Mouse (Mus musculus) gonadal fat pad, adult 2 months (tissue): Measurements from ENCODE around the gene Ccdc62. TPM values are rescaled to one million over a fixed set of nuclear protein-coding genes. Genes with fewer than 3 reads are reported as not detected.

Source experiments
- DNase-seq: peaks from one replicate; pipeline ENCODE4 v3.0.0-alpha.2; 2012; ENCODE audit warnings: low read depth
- polyA plus RNA-seq: library from polyadenylated mRNA; depleted of rRNA; stranded (reverse); fragments of >200 nt; gene quantifications from 2 replicates; pipeline ENCODE4 v1.2.3, GENCODE M21; 2012; rRNA removed

The Ccdc62 gene
- polyA plus RNA-seq: 6.1 and 8.7 TPM in 2 replicates

GRCm38 (mm10) chr5:123930508-123930989, at the start of gene Ccdc62:
TSS of gene Ccdc62 (plus strand) at chr5:123930679.
- peak; percentile 46 for DNase-seq

- DNase-seq: no peak
These were observed 49.7 kb upstream of the Ccdc62 start for GRCm38 (mm10) chr5:123880778-123881177.

DNA sequence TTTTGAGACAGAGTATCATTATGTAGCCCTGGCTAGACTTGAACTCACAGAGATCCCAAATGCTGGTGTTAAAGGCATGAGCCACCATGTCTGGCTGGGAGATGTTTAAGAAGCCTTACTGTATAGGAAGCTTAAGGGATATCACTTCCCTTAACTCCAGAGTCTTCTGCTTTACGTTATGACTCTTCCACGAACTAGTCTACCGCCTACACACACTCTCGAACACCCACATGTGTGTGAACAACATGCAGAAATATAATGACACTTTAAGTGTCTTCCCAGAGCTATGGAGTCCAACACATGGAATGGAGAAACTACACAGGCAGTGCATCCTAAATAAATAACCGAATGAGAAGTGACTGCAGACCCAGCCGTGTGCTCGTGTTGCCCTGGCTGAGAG, 46.6 kb upstream of the Ccdc62 start:
- DNase-seq: no peak

- DNase-seq: no peak
These were observed 46.1 kb upstream of the Ccdc62 start for GRCm38 (mm10) chr5:123884332-123884731.

GRCm38 (mm10) chr5:123886365-123886764, 44.1 kb upstream of the Ccdc62 start:
- DNase-seq: no peak

GRCm38 (mm10) chr5:123890312-123890711, 40.2 kb upstream of the Ccdc62 start:
- DNase-seq: no peak

DNA sequence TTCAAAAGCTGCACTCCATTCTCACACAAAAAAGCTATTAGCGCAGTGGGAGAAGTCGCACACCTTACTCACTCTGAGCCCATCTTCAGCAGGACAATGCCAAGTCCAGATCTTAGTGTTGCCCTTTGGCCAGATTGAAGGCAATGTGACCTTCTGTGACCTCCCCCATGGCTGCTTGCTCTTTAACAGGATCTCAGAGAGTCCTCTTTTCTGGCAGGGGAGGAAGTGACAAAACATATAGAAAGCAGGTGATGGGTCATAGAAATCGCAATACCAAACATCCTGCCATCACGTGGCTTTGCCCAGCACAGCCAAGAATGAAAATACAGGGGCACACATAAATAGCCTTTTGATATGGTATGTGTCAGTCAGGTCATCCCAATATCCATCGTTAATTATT, 39.5 kb upstream of the Ccdc62 start:
- DNase-seq: no peak

- no peak for DNase-seq
These were observed 38.8 kb upstream of the Ccdc62 start for GRCm38 (mm10) chr5:123891669-123892068.

DNA sequence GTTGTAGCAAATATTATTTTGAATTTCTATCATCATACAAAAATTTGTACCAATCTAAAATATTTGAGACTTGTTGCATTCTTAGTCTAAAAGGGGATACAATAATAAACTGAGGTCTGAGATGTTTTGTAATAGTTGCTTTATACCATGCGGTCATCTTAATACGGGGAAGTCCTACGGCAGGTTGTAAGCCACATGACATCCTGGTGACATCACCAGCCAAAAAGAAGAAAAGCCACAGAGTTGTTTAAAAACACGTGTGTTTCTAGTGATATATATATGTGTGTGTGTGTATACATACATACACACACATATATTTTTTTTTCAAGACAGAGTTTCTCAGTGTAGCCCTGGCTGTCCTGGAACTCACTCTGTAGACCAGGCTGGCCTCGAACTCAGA, 37.0 kb upstream of the Ccdc62 start:
- no peak for DNase-seq

DNA sequence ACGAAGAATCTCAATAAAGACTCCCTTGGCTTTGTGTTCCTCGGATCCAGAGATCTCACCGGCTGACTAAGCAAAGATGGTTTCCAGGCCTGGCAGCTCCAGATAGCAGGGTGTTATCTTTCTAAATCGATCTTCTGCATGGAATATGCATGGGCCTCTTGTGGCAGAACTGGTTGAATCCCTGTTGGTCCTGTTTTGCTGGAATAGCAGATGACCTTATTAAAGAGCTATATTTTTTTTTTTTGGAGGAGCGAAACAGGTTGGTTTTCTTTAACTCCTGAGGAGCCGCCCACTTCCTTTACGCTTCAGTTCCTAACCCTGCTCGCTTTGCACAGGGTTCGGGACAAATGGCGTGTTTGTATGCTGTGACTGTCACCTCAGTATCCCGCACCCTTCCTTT, 34.1 kb upstream of the Ccdc62 start:
- DNase-seq: peak; percentile 64

- DNase-seq: no peak
These were observed 33.1 kb upstream of the Ccdc62 start for GRCm38 (mm10) chr5:123897352-123897751.

DNA sequence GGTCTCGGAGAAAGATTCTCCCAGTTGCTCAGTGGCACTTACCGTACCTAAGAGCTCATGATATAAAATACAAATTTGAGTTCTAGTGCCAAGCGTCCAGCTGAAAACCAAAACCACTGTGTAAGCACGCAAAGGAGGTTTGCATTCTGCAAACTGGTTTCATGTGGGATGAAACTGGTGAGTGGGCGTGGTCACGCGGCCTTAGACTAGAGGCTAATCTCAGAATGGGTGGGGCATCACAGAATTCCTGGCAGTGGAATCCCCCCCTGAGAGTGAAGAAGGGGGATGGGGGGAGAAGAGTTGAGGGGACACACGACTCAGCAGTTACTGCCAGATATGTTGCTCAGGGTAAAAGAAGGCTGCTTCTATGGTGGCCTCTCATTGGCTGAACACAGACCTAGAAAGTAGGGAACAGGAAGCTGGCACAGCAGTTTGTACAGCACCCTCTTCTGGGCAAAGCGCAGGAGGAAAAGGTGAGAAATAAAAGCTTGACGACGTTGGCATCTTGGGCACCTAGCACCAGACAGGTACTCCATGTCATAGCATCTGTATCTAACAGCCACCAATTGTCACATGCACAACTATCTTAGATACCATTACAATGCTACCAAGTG, 26.3 kb upstream of the Ccdc62 start:
- DNase-seq: no peak

- no peak for DNase-seq
These were observed 24.1 kb upstream of the Ccdc62 start for GRCm38 (mm10) chr5:123906146-123906975.

GRCm38 (mm10) chr5:123906976-123907630, 23.4 kb upstream of the Ccdc62 start, which contains the start of gene Denr:
TSS of gene Denr (plus strand) at chr5:123907175.
- no peak for DNase-seq

GRCm38 (mm10) chr5:123907631-123907977, 22.9 kb upstream of the Ccdc62 start:
- DNase-seq: no peak

DNA sequence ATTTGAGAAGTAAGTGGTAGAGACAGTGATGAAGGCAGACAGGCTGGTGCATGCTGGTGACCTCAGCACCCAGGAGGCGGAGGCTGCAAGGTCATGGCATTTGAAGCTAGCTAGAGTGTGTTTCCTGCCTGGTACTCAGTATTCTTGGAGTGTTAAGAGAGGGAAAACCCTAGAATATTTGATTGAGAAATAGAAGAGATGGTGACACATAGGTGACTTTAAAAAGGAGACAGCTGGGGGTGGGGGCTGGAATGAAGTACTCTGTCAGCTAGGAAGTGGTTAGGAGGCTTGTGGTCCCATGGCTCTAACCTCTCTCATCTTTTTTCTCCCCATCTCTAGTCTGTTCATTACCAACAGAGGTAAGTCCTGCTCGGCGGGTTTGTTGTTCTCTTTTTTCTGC, 15.6 kb upstream of the Ccdc62 start:
- DNase-seq: no peak

DNA sequence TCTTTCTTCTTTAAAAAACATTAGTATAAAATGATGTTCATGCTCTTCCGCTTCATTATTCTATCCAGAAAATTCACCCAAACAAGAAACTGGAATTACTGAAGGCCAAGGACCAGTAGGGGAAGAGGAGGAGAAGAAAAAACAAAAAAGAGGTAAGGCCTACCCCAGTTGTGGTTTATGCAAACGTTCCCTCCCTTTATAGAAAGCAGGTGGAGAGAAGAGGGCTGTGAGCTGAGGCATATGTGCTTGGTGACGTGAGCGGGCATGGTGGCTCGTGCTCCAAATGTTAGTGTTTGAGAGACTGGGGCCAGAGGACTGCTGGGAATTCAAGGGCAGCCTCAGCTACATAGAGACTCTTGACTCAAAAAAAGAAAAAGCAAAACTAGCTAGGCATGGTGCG, 8.4 kb upstream of the Ccdc62 start:
- no peak for DNase-seq

DNA sequence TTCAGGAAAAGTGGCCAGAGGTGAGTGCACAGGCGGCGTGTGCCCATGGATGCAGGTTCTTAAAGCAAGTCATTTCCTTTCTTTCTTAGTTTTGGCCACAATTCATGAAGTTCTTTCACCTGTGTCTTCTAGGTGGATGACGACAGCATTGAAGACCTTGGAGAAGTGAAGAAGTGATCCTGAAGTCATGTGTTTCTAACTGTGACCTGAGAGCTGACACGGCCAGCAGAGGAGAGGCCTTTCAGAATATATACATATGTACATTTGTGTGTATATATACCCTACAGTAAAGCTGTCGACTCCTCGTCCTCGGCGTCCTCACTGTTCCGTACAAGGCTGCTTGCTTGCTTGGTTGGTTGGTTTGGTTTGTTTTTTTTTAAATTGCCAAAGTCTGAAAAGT, 3.4 kb upstream of the Ccdc62 start, which contains the start of gene Gm43518:
TSS of gene Gm43518 (plus strand) at position 301 of the 400 bp plus-strand sequence.
- DNase-seq: no peak

DNA sequence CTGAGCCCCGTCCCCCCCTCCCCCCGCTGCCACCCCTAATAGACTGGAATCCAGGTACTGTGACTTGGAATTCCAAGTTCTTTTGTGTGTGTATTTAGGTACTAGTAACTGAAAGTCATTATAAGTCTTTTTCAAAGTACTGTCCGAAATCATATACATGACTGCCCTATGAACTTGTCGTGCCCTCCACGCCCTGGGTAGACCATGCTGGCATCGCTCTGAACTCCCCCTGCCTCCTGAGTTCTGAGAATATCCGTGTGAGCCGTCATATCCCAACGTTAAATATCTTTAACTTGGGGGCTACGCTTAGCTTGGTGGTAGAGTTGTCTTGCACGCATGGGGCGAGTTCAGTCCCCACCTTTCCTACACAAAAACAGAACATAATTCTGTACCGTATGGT, 652 bp downstream of the Ccdc62 start:
- no peak for DNase-seq

GRCm38 (mm10) chr5:123932927-123933326, 2.4 kb downstream of the Ccdc62 start:
- no peak for DNase-seq

GRCm38 (mm10) chr5:123933556-123933955, 3.1 kb downstream of the Ccdc62 start:
- DNase-seq: no peak

GRCm38 (mm10) chr5:123933957-123934591, 3.6 kb downstream of the Ccdc62 start:
- DNase-seq: no peak
